Mouse (Mus musculus): ENCODE results near the gene Plcb4. TPM values are rescaled to one million over a fixed set of nuclear protein-coding genes. Genes with fewer than 3 reads are reported as not detected.

The Plcb4 gene
- polyA plus RNA-seq, 1 experiment from 2014 or later, result 16.7 TPM

DNA sequence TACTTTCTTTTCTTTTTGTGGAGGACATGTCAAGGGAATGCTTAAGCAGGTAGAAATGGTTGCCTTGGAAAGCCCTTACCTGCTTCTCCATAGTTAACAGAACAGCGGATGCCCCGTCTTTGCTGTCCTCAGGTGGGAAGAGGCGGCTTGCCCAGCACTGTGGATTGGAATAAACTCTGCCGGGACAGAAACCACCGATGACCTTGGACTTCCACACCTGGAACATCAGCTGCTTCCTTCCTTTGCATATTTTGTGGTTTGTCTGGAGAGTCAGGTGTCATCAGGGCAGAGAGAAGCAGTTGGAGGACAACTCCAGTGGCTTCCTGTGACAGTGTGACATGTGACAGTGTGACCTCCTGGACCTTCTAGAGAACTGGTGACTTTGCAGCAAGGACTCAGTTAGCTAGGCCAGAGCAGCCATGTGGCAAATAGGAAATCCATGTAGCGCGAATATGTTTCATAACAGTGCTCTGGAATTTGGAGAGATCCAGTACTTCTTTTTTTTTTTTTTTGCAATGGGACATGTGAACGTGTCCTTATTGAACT lies 154.0 kb downstream of the Plcb4 start:
- H3K9ac ChIP-seq (ENCODE audit: low read length), result no peak overlapping the region
- 93% methylated on average over 8 of the region's 8 CpGs for WGBS
- H3K4me3 ChIP-seq (ENCODE audit: low read depth, low read length), result no peak overlapping the region
- no peaks in the 10 kb centered on the region for H3K9me3 ChIP-seq (ENCODE audit: control insufficient read depth, low read length)
- ATAC-seq (ENCODE audit: insufficient read depth, low FRiP score, low TSS enrichment) (no peak), DNase-seq (ENCODE audit: low spot score) (no peak)
- no peaks in the 10 kb centered on the region for H3K27me3 ChIP-seq (ENCODE audit: control insufficient read depth, insufficient read depth, low read length)
- H3K4me2 ChIP-seq (ENCODE audit: low read depth), result no peak overlapping the region
- no peaks in the 10 kb centered on the region for H3K4me1 ChIP-seq (ENCODE audit: control insufficient read depth, insufficient read depth, low read length)
- H3K27ac ChIP-seq (ENCODE audit: low read depth, low read length), result no peak overlapping the region
- H3K36me3 ChIP-seq (ENCODE audit: control insufficient read depth, insufficient read depth, low read length), result no peaks in the 10 kb centered on the region

GRCm38 (mm10) chr2:135820691-135821090 lies 161.9 kb downstream of the Plcb4 start:
- Histone ChIP-seq H3K27me3 (ENCODE audit: control insufficient read depth, insufficient read depth, low read length) (no peaks in the 10 kb centered on the region), H3K36me3 (ENCODE audit: control insufficient read depth, insufficient read depth, low read length) (no peaks in the 10 kb centered on the region), H3K4me1 (ENCODE audit: control insufficient read depth, insufficient read depth, low read length) (no peaks in the 10 kb centered on the region), H3K4me2 (ENCODE audit: low read depth) (no peak overlapping the region), H3K27ac (ENCODE audit: low read depth, low read length) (no peak overlapping the region), H3K4me3 (ENCODE audit: low read depth, low read length) (no peak overlapping the region), H3K9ac (ENCODE audit: low read length) (no peak overlapping the region), H3K9me3 (ENCODE audit: control insufficient read depth, low read length) (no peaks in the 10 kb centered on the region)
- DNase-seq (ENCODE audit: low spot score) (no peak), ATAC-seq (ENCODE audit: insufficient read depth, low FRiP score, low TSS enrichment) (no peak)
- 72% methylated on average over 2 of the region's 2 CpGs for WGBS

- no peaks in the 10 kb centered on the region for H3K36me3 ChIP-seq (ENCODE audit: control insufficient read depth, insufficient read depth, low read length)
- H3K9me3 ChIP-seq (ENCODE audit: control insufficient read depth, low read length), result no peaks in the 10 kb centered on the region
- no peak for ATAC-seq (ENCODE audit: insufficient read depth, low FRiP score, low TSS enrichment)
- DNase-seq (ENCODE audit: low spot score), result no peak
- WGBS, result 100% methylated on average over 1 of the region's 1 CpGs
- no peak overlapping the region for H3K4me3 ChIP-seq (ENCODE audit: low read depth, low read length)
- H3K27me3 ChIP-seq (ENCODE audit: control insufficient read depth, insufficient read depth, low read length), result no peaks in the 10 kb centered on the region
- no peaks in the 10 kb centered on the region for H3K4me1 ChIP-seq (ENCODE audit: control insufficient read depth, insufficient read depth, low read length)
- H3K4me2 ChIP-seq (ENCODE audit: low read depth), result no peak overlapping the region
- H3K9ac ChIP-seq (ENCODE audit: low read length), result no peak overlapping the region
- no peak overlapping the region for H3K27ac ChIP-seq (ENCODE audit: low read depth, low read length)
These were observed 164.9 kb downstream of the Plcb4 start for GRCm38 (mm10) chr2:135823690-135824089.

DNA sequence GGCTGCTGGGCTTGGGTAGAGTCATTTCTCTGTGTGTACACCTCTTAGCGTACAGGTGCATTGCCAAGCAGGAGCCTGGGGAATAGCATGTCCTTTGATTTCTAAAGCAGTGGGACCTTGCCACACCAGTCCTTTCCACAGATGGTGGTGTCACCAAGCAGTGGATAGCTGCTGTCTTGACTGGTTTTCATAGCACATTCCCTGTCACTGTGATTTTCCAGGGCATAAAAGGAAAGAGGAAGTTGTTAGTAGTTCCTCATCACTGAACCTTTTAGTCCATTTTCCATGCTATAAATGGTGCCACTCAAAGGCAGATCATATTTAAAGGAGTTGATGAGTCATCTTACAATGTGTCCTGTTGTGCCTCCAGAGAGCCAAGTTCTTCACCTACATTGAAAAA lies 165.9 kb downstream of the Plcb4 start:
- DNase-seq (ENCODE audit: low spot score), result no peak
- Histone ChIP-seq H3K4me2 (ENCODE audit: low read depth) (no peak overlapping the region), H3K27ac (ENCODE audit: low read depth, low read length) (no peak overlapping the region), H3K36me3 (ENCODE audit: control insufficient read depth, insufficient read depth, low read length) (no peaks in the 10 kb centered on the region), H3K4me1 (ENCODE audit: control insufficient read depth, insufficient read depth, low read length) (no peaks in the 10 kb centered on the region), H3K9ac (ENCODE audit: low read length) (no peak overlapping the region), H3K9me3 (ENCODE audit: control insufficient read depth, low read length) (no peaks in the 10 kb centered on the region), H3K27me3 (ENCODE audit: control insufficient read depth, insufficient read depth, low read length) (no peaks in the 10 kb centered on the region), H3K4me3 (ENCODE audit: low read depth, low read length) (no peak overlapping the region)
- WGBS, result 96% methylated on average over 1 of the region's 1 CpGs
- ATAC-seq (ENCODE audit: insufficient read depth, low FRiP score, low TSS enrichment), result no peak

- Histone ChIP-seq H3K9ac (ENCODE audit: low read length) (no peak overlapping the region), H3K4me1 (ENCODE audit: control insufficient read depth, insufficient read depth, low read length) (no peaks in the 10 kb centered on the region), H3K27ac (ENCODE audit: low read depth, low read length) (no peak overlapping the region), H3K4me2 (ENCODE audit: low read depth) (no peak overlapping the region), H3K4me3 (ENCODE audit: low read depth, low read length) (no peak overlapping the region), H3K27me3 (ENCODE audit: control insufficient read depth, insufficient read depth, low read length) (no peaks in the 10 kb centered on the region), H3K9me3 (ENCODE audit: control insufficient read depth, low read length) (no peaks in the 10 kb centered on the region), H3K36me3 (ENCODE audit: control insufficient read depth, insufficient read depth, low read length) (no peaks in the 10 kb centered on the region)
- DNase-seq (ENCODE audit: low spot score) (no peak), ATAC-seq (ENCODE audit: insufficient read depth, low FRiP score, low TSS enrichment) (no peak)
- 92% methylated on average over 2 of the region's 2 CpGs for WGBS
These were observed 166.8 kb downstream of the Plcb4 start for GRCm38 (mm10) chr2:135825645-135826044.

- Histone ChIP-seq H3K27ac (ENCODE audit: low read depth, low read length) (no peak overlapping the region), H3K27me3 (ENCODE audit: control insufficient read depth, insufficient read depth, low read length) (no peaks in the 10 kb centered on the region), H3K4me3 (ENCODE audit: low read depth, low read length) (no peak overlapping the region), H3K36me3 (ENCODE audit: control insufficient read depth, insufficient read depth, low read length) (no peaks in the 10 kb centered on the region), H3K4me2 (ENCODE audit: low read depth) (no peak overlapping the region), H3K9me3 (ENCODE audit: control insufficient read depth, low read length) (no peaks in the 10 kb centered on the region), H3K9ac (ENCODE audit: low read length) (no peak overlapping the region), H3K4me1 (ENCODE audit: control insufficient read depth, insufficient read depth, low read length) (no peaks in the 10 kb centered on the region)
- DNase-seq (ENCODE audit: low spot score) (no peak), ATAC-seq (ENCODE audit: insufficient read depth, low FRiP score, low TSS enrichment) (no peak)
- 91% methylated on average over 3 of the region's 3 CpGs for WGBS
These were observed 168.0 kb downstream of the Plcb4 start for GRCm38 (mm10) chr2:135826616-135827360.

DNA sequence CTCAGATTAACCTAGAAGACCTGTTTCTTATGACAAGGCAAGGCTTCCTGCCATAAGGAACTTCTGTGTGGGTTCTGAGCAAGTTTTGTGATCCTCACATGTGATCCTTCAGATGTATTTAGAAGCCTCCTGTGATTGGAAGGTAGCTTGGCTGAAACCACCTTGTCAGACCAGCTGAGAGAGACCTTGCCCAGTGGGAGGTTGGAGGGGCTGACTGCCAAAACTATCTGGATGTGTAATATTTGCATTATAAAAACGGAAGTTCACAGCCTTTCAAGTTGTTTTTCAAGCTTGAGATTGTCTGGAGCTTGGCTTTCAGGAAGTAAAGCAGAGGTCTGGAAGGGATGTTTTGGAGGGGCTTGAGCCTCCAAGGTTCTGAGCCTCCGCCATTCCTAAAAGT lies 169.6 kb downstream of the Plcb4 start:
- Histone ChIP-seq H3K27ac (ENCODE audit: low read depth, low read length) (no peak overlapping the region), H3K9me3 (ENCODE audit: control insufficient read depth, low read length) (no peaks in the 10 kb centered on the region), H3K27me3 (ENCODE audit: control insufficient read depth, insufficient read depth, low read length) (no peaks in the 10 kb centered on the region), H3K36me3 (ENCODE audit: control insufficient read depth, insufficient read depth, low read length) (no peaks in the 10 kb centered on the region), H3K4me2 (ENCODE audit: low read depth) (no peak overlapping the region), H3K4me1 (ENCODE audit: control insufficient read depth, insufficient read depth, low read length) (no peaks in the 10 kb centered on the region), H3K4me3 (ENCODE audit: low read depth, low read length) (no peak overlapping the region), H3K9ac (ENCODE audit: low read length) (no peak overlapping the region)
- DNase-seq (ENCODE audit: low spot score) (no peak), ATAC-seq (ENCODE audit: insufficient read depth, low FRiP score, low TSS enrichment) (no peak)
- WGBS, result 73% methylated on average over 2 of the region's 2 CpGs

DNA sequence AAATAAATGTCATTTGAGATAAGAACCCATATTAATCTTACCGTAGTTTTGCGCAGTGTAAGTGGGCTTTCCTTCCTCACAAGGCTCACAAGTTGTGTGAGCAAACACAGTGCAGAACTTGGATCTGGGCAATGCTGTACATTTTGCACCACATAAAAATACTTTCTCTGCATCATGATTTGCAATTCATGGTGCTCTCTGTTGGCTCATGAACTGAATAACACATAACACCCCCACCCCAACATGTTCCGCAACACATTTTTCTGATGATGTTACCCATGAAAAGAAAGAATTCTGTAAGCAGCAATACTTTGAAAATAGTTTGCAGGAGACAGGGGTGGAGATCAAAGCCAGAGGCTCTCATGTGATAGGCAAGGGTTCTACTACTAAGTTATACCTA lies 174.9 kb downstream of the Plcb4 start:
- Histone ChIP-seq H3K36me3 (ENCODE audit: control insufficient read depth, insufficient read depth, low read length) (no peaks in the 10 kb centered on the region), H3K27ac (ENCODE audit: low read depth, low read length) (no peak overlapping the region), H3K4me3 (ENCODE audit: low read depth, low read length) (no peak overlapping the region), H3K4me2 (ENCODE audit: low read depth) (no peak overlapping the region), H3K9me3 (ENCODE audit: control insufficient read depth, low read length) (no peaks in the 10 kb centered on the region), H3K9ac (ENCODE audit: low read length) (no peak overlapping the region), H3K27me3 (ENCODE audit: control insufficient read depth, insufficient read depth, low read length) (no peaks in the 10 kb centered on the region), H3K4me1 (ENCODE audit: control insufficient read depth, insufficient read depth, low read length) (no peaks in the 10 kb centered on the region)
- 98% methylated on average over 3 of the region's 3 CpGs for WGBS
- DNase-seq (ENCODE audit: low spot score) (no peak), ATAC-seq (ENCODE audit: insufficient read depth, low FRiP score, low TSS enrichment) (no peak)

- no peak overlapping the region for H3K9ac ChIP-seq (ENCODE audit: low read length)
- ATAC-seq (ENCODE audit: insufficient read depth, low FRiP score, low TSS enrichment), result no peak
- no peaks in the 10 kb centered on the region for H3K9me3 ChIP-seq (ENCODE audit: control insufficient read depth, low read length)
- H3K36me3 ChIP-seq (ENCODE audit: control insufficient read depth, insufficient read depth, low read length), result no peaks in the 10 kb centered on the region
- H3K27ac ChIP-seq (ENCODE audit: low read depth, low read length), result no peak overlapping the region
- WGBS, result 91% methylated on average over 2 of the region's 2 CpGs
- no peak overlapping the region for H3K4me2 ChIP-seq (ENCODE audit: low read depth)
- DNase-seq (ENCODE audit: low spot score), result no peak
- no peaks in the 10 kb centered on the region for H3K27me3 ChIP-seq (ENCODE audit: control insufficient read depth, insufficient read depth, low read length)
- no peaks in the 10 kb centered on the region for H3K4me1 ChIP-seq (ENCODE audit: control insufficient read depth, insufficient read depth, low read length)
- H3K4me3 ChIP-seq (ENCODE audit: low read depth, low read length), result no peak overlapping the region
These were observed 175.6 kb downstream of the Plcb4 start for GRCm38 (mm10) chr2:135834435-135834834.

Data from neural tube, embryonic 11.5 days (tissue).